In genomic region chr6:101186887-101187286, GRCm38 (mm10) we compare ENCODE assay signal across 23 mouse cellular contexts.
"Had no signal": no experiment of that assay in that cellular context is flagged by ENCODE, and none has a peak within 500 bp of the region (broad histone marks: within the 10 kb centered on the region; RNA-seq: fewer than 3 reads in every experiment).

No protein-coding gene starts in this region.

- ATAC-seq: liver, embryonic 12.5 days; midbrain, embryonic 15.5 days had no signal

- DNase-seq: kidney, adult 8-10 months; kidney, postnatal 10 days; kidney, postnatal 36 days; left cerebral cortex, postnatal 4 days; lung, adult 18-20 months; lung, postnatal 10 days; lung, postnatal 36 days; right cerebral cortex, postnatal 14 days; right cerebral cortex, postnatal 4 days; thymus, adult 2 months; thymus, postnatal 14 days; thymus, postnatal 4 days had no signal

- H3K27me3 ChIP-seq: kidney, embryonic 15.5 days; limb, embryonic 12.5 days; limb, embryonic 15.5 days; liver, embryonic 12.5 days; liver, embryonic 15.5 days; lung, embryonic 15.5 days; midbrain, embryonic 12.5 days; midbrain, embryonic 15.5 days; neural tube, embryonic 12.5 days; neural tube, embryonic 15.5 days had no signal

- H3K27ac ChIP-seq: kidney, embryonic 15.5 days; limb, embryonic 12.5 days; limb, embryonic 15.5 days; liver, embryonic 12.5 days; liver, embryonic 15.5 days; lung, embryonic 15.5 days; midbrain, embryonic 12.5 days; midbrain, embryonic 15.5 days; neural tube, embryonic 12.5 days; neural tube, embryonic 15.5 days; stomach, postnatal 0 days had no signal

- H3K4me2 ChIP-seq: kidney, embryonic 15.5 days; limb, embryonic 12.5 days; limb, embryonic 15.5 days; liver, embryonic 12.5 days; liver, embryonic 15.5 days; lung, embryonic 15.5 days; midbrain, embryonic 12.5 days; midbrain, embryonic 15.5 days; neural tube, embryonic 12.5 days; neural tube, embryonic 15.5 days had no signal

- H3K9me3 ChIP-seq: kidney, embryonic 15.5 days; limb, embryonic 12.5 days; limb, embryonic 15.5 days; liver, embryonic 12.5 days; liver, embryonic 15.5 days; lung, embryonic 15.5 days; midbrain, embryonic 12.5 days; midbrain, embryonic 15.5 days; neural tube, embryonic 12.5 days; neural tube, embryonic 15.5 days had no signal

- H3K9ac ChIP-seq: kidney, embryonic 15.5 days; limb, embryonic 12.5 days; limb, embryonic 15.5 days; liver, embryonic 12.5 days; liver, embryonic 15.5 days; lung, embryonic 15.5 days; midbrain, embryonic 12.5 days; midbrain, embryonic 15.5 days; neural tube, embryonic 12.5 days; neural tube, embryonic 15.5 days had no signal

- H3K4me1 ChIP-seq: limb, embryonic 12.5 days; limb, embryonic 15.5 days; liver, embryonic 12.5 days; liver, embryonic 15.5 days; lung, embryonic 15.5 days had no signal

- H3K4me3 ChIP-seq: kidney, embryonic 15.5 days; limb, embryonic 12.5 days; limb, embryonic 15.5 days; liver, embryonic 12.5 days; liver, embryonic 15.5 days; lung, embryonic 15.5 days; midbrain, embryonic 12.5 days; midbrain, embryonic 15.5 days; neural tube, embryonic 12.5 days; neural tube, embryonic 15.5 days had no signal

- H3K36me3 ChIP-seq: kidney, embryonic 15.5 days; liver, embryonic 12.5 days; liver, embryonic 15.5 days; lung, embryonic 15.5 days; midbrain, embryonic 12.5 days; midbrain, embryonic 15.5 days; neural tube, embryonic 15.5 days had no signal
